Mouse (Mus musculus) CD4-positive, CD25-positive, alpha-beta regulatory T cell, adult 4 months (primary cell): Measurements from ENCODE around the gene Pccb. TPM values are rescaled to one million over a fixed set of nuclear protein-coding genes. Genes with fewer than 3 reads are reported as not detected.

Source experiments
- ATAC-seq: one replicate; pipeline ENCODE4 v1.8.0; 2017
- polyA plus RNA-seq, 2 experiments: library from polyadenylated mRNA; unstranded; fragments of 100-300 nt; shearing (Covaris generic); gene quantifications; one replicate each; pipeline ENCODE4 v1.2.1; 2017

Gene Pccb
- polyA plus RNA-seq, 2 experiments from 2014 or later = 9.7 to 12.9 TPM

- ATAC-seq = no peak
These were observed 7.6 kb upstream of the Pccb start for GRCm38 (mm10) chr9:101042249-101042648.

- ATAC-seq = no peak
These were observed 6.8 kb upstream of the Pccb start for GRCm38 (mm10) chr9:101041508-101041907.

- no peak for ATAC-seq
These were observed 3.9 kb upstream of the Pccb start for GRCm38 (mm10) chr9:101038634-101039033.

- no peak for ATAC-seq
These were observed 2.7 kb upstream of the Pccb start for GRCm38 (mm10) chr9:101037396-101037795.

GRCm38 (mm10) chr9:101036876-101037275, 2.2 kb upstream of the Pccb start:
- no peak for ATAC-seq

- ATAC-seq = no peak
These were observed 1.3 kb upstream of the Pccb start for GRCm38 (mm10) chr9:101035836-101036596.

- ATAC-seq = peak; percentile 2
These were observed 794 bp downstream of the Pccb start for GRCm38 (mm10) chr9:101033761-101034447.

GRCm38 (mm10) chr9:101018768-101019167, 15.9 kb downstream of the Pccb start:
- no peak for ATAC-seq

- ATAC-seq = no peak
These were observed 16.8 kb downstream of the Pccb start for GRCm38 (mm10) chr9:101017734-101018516.

GRCm38 (mm10) chr9:101015324-101015723, 19.4 kb downstream of the Pccb start:
- no peak for ATAC-seq

GRCm38 (mm10) chr9:101012433-101012832, 22.3 kb downstream of the Pccb start:
- no peak for ATAC-seq

- no peak for ATAC-seq
These were observed 28.8 kb downstream of the Pccb start for GRCm38 (mm10) chr9:101005866-101006265.

GRCm38 (mm10) chr9:101003302-101003701, 31.4 kb downstream of the Pccb start:
- ATAC-seq = no peak

- no peak for ATAC-seq
These were observed 31.9 kb downstream of the Pccb start for GRCm38 (mm10) chr9:101002841-101003240.

GRCm38 (mm10) chr9:101002053-101002452, 32.6 kb downstream of the Pccb start:
- ATAC-seq = no peak

GRCm38 (mm10) chr9:100997138-100997537, 37.6 kb downstream of the Pccb start:
- ATAC-seq = no peak

GRCm38 (mm10) chr9:100993937-100994336, 40.8 kb downstream of the Pccb start:
- ATAC-seq = no peak

- ATAC-seq = no peak
These were observed 42.5 kb downstream of the Pccb start for GRCm38 (mm10) chr9:100992191-100992590.

- no peak for ATAC-seq
These were observed 43.4 kb downstream of the Pccb start for GRCm38 (mm10) chr9:100991321-100991720.

GRCm38 (mm10) chr9:100990609-100991008, 44.1 kb downstream of the Pccb start:
- no peak for ATAC-seq

- no peak for ATAC-seq
These were observed 46.8 kb downstream of the Pccb start for GRCm38 (mm10) chr9:100987850-100988249.

- no peak for ATAC-seq
These were observed 47.7 kb downstream of the Pccb start for GRCm38 (mm10) chr9:100987006-100987405.
